Mouse (Mus musculus) embryonic facial prominence, embryonic 14.5 days (tissue): Measurements from ENCODE around the gene Il27ra. TPM values are rescaled to one million over a fixed set of nuclear protein-coding genes. Genes with fewer than 3 reads are reported as not detected.
"Not testable (repeated sequence)": the region's sequence is repeated elsewhere in the genome, so short reads cannot be mapped to it uniquely, and the experiment has no call there.

Experiments used
- ATAC-seq: fragments of 200-750 bp; cut with Nextera tagmentation; 2 replicates; pipeline ENCODE4 v1.8.0; 2017; ENCODE audit warnings: low read depth, moderate number of reproducible peaks, moderate TSS enrichment
- DNase-seq: peaks from one replicate; pipeline ENCODE4 v3.0.0-alpha.2; 2015; ENCODE audit warnings: low spot score
- H3K27ac ChIP-seq: fragments of 300-500 bp; sonication (generic); replicated peaks from 2 replicates; pipeline ENCODE4 v1.5.1; 2014; ENCODE audit warnings: low read depth, mild to moderate bottlenecking, low read length, moderate library complexity
- H3K27me3 ChIP-seq: fragments of 300-500 bp; sonication (generic); replicated peaks from 2 replicates; pipeline ENCODE4 v1.6.1; 2014; ENCODE audit warnings: low read length; ENCODE audit not compliant: control insufficient read depth, insufficient read depth
- H3K36me3 ChIP-seq: fragments of 300-500 bp; sonication (generic); 2 replicates; pipeline ENCODE4 v1.6.1; 2014; ENCODE audit warnings: low read length, mixed read lengths; ENCODE audit not compliant: control insufficient read depth, insufficient read depth
- H3K4me1 ChIP-seq: fragments of 300-500 bp; sonication (generic); 2 replicates; pipeline ENCODE4 v1.6.1; 2014; ENCODE audit warnings: antibody characterized with exemption, low read length; ENCODE audit not compliant: control insufficient read depth, insufficient read depth
- H3K4me2 ChIP-seq: fragments of 300-500 bp; sonication (generic); 2 replicates; pipeline ENCODE4 v1.6.1; 2014; ENCODE audit warnings: low read depth, mild to moderate bottlenecking, low read length, moderate library complexity, mixed read lengths
- H3K4me3 ChIP-seq: fragments of 300-500 bp; sonication (generic); 2 replicates; pipeline ENCODE4 v1.5.1; 2014; ENCODE audit warnings: low read depth, mild to moderate bottlenecking, low read length
- H3K9ac ChIP-seq: fragments of 300-500 bp; sonication (generic); 2 replicates; pipeline ENCODE4 v1.6.1; 2014; ENCODE audit warnings: low read depth, mild to moderate bottlenecking, low read length, moderate library complexity, mixed read lengths
- H3K9me3 ChIP-seq: fragments of 300-500 bp; sonication (generic); 2 replicates; pipeline ENCODE4 v1.6.1; 2016; ENCODE audit warnings: low read length; ENCODE audit not compliant: control insufficient read depth
- WGBS: fragments of 180-500 bp; shearing (Covaris S2); extraction: QIAGEN DNeasy Blood & Tissue Kit; methylation state at CpG from one replicate; pipeline ENCODE4 v1.1.7; 2014; 5-methylcytosine and 5-hydroxymethylcytosine counted together
- polyA plus RNA-seq: library from polyadenylated mRNA; unstranded; fragments of >200 nt; fragmentation: Nextera tagmentation; extraction: Ambion mirVana; gene quantifications from 2 replicates; pipeline ENCODE4 v1.2.1, GENCODE M21; 2014

The Il27ra gene
- polyA plus RNA-seq, 1 experiment from 2014 or later = 1.5 TPM

- Histone ChIP-seq H3K4me2 (0 out of 2 replicates have a peak overlapping the region, but pooled peaks have one; percentile 19), H3K9ac (no peak overlapping the region), H3K4me1 (peaks cover 19% of the 10 kb centered on the region), H3K9me3 (no peaks in the 10 kb centered on the region), H3K27ac (no peak overlapping the region), H3K36me3 (no peaks in the 10 kb centered on the region), H3K4me3 (peak overlapping the region; percentile 54; the same call in 1 of the 2 replicates), H3K27me3 (peaks cover 43% of the 10 kb centered on the region)
- DNase-seq (peak; percentile 82), ATAC-seq (peak; percentile 50; the same call in 1 of the 2 replicates)
- WGBS = under 1% methylated on average over 11 of the region's 11 CpGs
These were observed 32.5 kb downstream of the Il27ra start for GRCm38 (mm10) chr8:84009876-84010275.

GRCm38 (mm10) chr8:84008362-84008761 is 34.0 kb downstream of the Il27ra start:
- Histone ChIP-seq H3K27me3 (peaks cover 35% of the 10 kb centered on the region), H3K4me2 (no peak overlapping the region), H3K27ac (no peak overlapping the region), H3K4me3 (no peak overlapping the region), H3K9me3 (no peaks in the 10 kb centered on the region), H3K9ac (no peak overlapping the region), H3K36me3 (no peaks in the 10 kb centered on the region), H3K4me1 (peaks cover 19% of the 10 kb centered on the region)
- no peak for DNase-seq
- WGBS = 21% methylated on average over 7 of the region's 7 CpGs
- no peak for ATAC-seq

- Histone ChIP-seq H3K36me3 (peaks cover 21% of the 10 kb centered on the region), H3K27ac (peak overlapping the region; percentile 91)
- not testable (repeated sequence) for H3K4me2 ChIP-seq, H3K9ac ChIP-seq, H3K9me3 ChIP-seq, H3K4me1 ChIP-seq, H3K4me3 ChIP-seq, DNase-seq, H3K27me3 ChIP-seq, ATAC-seq
- WGBS = 93% methylated on average over 7 of the region's 7 CpGs
These were observed 36.9 kb downstream of the Il27ra start for GRCm38 (mm10) chr8:84005502-84005901.

GRCm38 (mm10) chr8:84004533-84005201 is 37.7 kb downstream of the Il27ra start:
- H3K4me2 ChIP-seq = peak overlapping the region; percentile 97
- H3K9me3 ChIP-seq = no peaks in the 10 kb centered on the region
- H3K27me3 ChIP-seq = no peaks in the 10 kb centered on the region
- peaks cover 29% of the 10 kb centered on the region for H3K36me3 ChIP-seq
- peak overlapping the region; percentile 67 for H3K9ac ChIP-seq
- H3K4me1 ChIP-seq = peaks cover 7% of the 10 kb centered on the region; the same call in 1 of the 2 replicates
- WGBS = under 1% methylated on average over 29 of the region's 30 CpGs
- H3K4me3 ChIP-seq = peak overlapping the region; percentile 57
- DNase-seq (peak; percentile 97), ATAC-seq (peak; percentile 88)
- peak overlapping the region; percentile 91 for H3K27ac ChIP-seq

GRCm38 (mm10) chr8:84003612-84004246 is 38.7 kb downstream of the Il27ra start:
- no peaks in the 10 kb centered on the region for H3K9me3 ChIP-seq
- no peaks in the 10 kb centered on the region for H3K27me3 ChIP-seq
- ATAC-seq (no peak), DNase-seq (no peak)
- peak overlapping the region; percentile 57 for H3K4me3 ChIP-seq
- H3K27ac ChIP-seq = peak overlapping the region; percentile 91
- H3K36me3 ChIP-seq = peaks cover 37% of the 10 kb centered on the region
- WGBS = 65% methylated on average over 6 of the region's 6 CpGs
- peak overlapping the region; percentile 67 for H3K9ac ChIP-seq
- H3K4me1 ChIP-seq = peaks cover 14% of the 10 kb centered on the region
- H3K4me2 ChIP-seq = peak overlapping the region; percentile 97

- H3K4me1 ChIP-seq = peaks cover 15% of the 10 kb centered on the region
- H3K9ac ChIP-seq = no peak overlapping the region
- no peaks in the 10 kb centered on the region for H3K9me3 ChIP-seq
- H3K27me3 ChIP-seq = no peaks in the 10 kb centered on the region
- no peak overlapping the region for H3K27ac ChIP-seq
- H3K36me3 ChIP-seq = peaks cover 37% of the 10 kb centered on the region
- DNase-seq (no peak), ATAC-seq (no peak)
- H3K4me2 ChIP-seq = peak overlapping the region; percentile 97; the same call in 1 of the 2 replicates
- 58% methylated on average over 12 of the region's 12 CpGs for WGBS
- no peak overlapping the region for H3K4me3 ChIP-seq
These were observed 39.3 kb downstream of the Il27ra start for GRCm38 (mm10) chr8:84002957-84003611.

GRCm38 (mm10) chr8:84001281-84002000 is 40.9 kb downstream of the Il27ra start, which contains the start of gene 1700067K01Rik:
Gene 1700067K01Rik (plus strand): TSS chr8:84001502.
- H3K27ac ChIP-seq = no peak within 1 kb of the TSS

GRCm38 (mm10) chr8:83999825-84000224 is 42.6 kb downstream of the Il27ra start:
- Histone ChIP-seq H3K9ac (no peak overlapping the region), H3K4me3 (no peak overlapping the region), H3K36me3 (peaks cover 41% of the 10 kb centered on the region), H3K4me2 (0 out of 2 replicates have a peak overlapping the region, but pooled peaks have one; percentile 74), H3K4me1 (peaks cover 11% of the 10 kb centered on the region), H3K27ac (no peak overlapping the region), H3K27me3 (no peaks in the 10 kb centered on the region), H3K9me3 (no peaks in the 10 kb centered on the region)
- ATAC-seq = no peak
- WGBS = 93% methylated on average over 2 of the region's 2 CpGs
- DNase-seq = no peak

More at GRCm38 (mm10) chr8:84001281-84002000, 40.9 kb downstream of the Il27ra start, which contains the start of gene 1700067K01Rik:
- no peak within 1 kb of the TSS for H3K4me3 ChIP-seq
- no peaks in the 10 kb centered on the region for H3K9me3 ChIP-seq
- H3K4me1 ChIP-seq = peaks cover 15% of the 10 kb centered on the region
- DNase-seq = no peak
- no peak for ATAC-seq
- H3K4me2 ChIP-seq = peak within 1 kb of the TSS; percentile 36
- no peaks in the 10 kb centered on the region for H3K27me3 ChIP-seq
- 34% methylated on average over 36 of the region's 61 CpGs for WGBS
- H3K9ac ChIP-seq = peak within 1 kb of the TSS; percentile 25; the same call in 1 of the 2 replicates
- peaks cover 37% of the 10 kb centered on the region for H3K36me3 ChIP-seq
